Mouse (Mus musculus): ENCODE results near the gene Tpk1. TPM values are rescaled to one million over a fixed set of nuclear protein-coding genes. Genes with fewer than 3 reads are reported as not detected.
A peak's percentile ranks its signal among the peaks of the same experiment; 100 is the strongest.

Tpk1 gene
- polyA plus RNA-seq, 1 experiment from 2014 or later: 5.9 TPM

DNA sequence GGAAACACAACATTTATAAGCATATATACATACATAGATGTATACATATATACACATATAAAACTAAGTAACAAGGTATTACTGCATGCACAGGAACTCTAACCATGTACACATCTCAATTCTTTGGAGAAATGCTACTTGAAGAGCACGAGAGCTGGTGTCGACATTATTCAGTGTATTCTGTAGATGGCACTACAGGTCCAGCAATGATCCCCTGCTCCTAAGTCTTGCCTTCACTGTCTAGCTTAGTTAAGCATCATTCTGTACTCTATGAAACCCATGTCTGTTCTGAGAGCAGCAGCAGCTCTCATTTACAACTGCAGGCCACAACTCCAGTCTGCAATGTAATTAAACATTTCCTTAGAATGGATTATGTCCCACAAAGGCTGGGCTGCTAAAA lies 270.5 kb downstream of the Tpk1 start:
- no peaks in the 10 kb centered on the region for H3K27me3 ChIP-seq

DNA sequence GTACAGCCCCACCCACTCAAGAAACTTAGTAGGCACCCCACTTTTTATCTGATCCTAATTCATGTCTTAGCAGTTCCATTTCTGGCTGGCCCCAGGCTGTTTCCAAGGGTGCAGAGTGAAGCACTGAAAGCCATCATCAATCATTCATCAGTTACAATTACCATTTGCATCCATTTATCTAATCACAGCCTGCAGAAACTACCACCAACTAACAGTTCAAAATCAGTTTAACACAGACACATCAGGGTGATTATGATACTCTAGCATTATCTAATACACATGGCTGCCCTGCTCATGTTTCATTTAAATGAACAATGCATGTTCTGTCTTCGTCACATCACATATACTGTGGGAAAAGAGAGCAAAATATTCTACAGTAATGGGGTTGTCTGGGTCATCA lies 274.7 kb downstream of the Tpk1 start:
- no peaks in the 10 kb centered on the region for H3K27me3 ChIP-seq
- no peak overlapping the region for H3K4me3 ChIP-seq
- no peaks in the 10 kb centered on the region for H3K9me3 ChIP-seq
- no peaks in the 10 kb centered on the region for H3K36me3 ChIP-seq
- no peak for ATAC-seq (ENCODE audit: low FRiP score)
- H3K27ac ChIP-seq: 0 out of 2 replicates have a peak overlapping the region, but pooled peaks have one; percentile 35
- no peak overlapping the region for H3K4me2 ChIP-seq
- no peak overlapping the region for H3K9ac ChIP-seq
- WGBS: 38% methylated on average over 1 of the region's 1 CpGs
- H3K4me1 ChIP-seq (replicated peaks): peaks cover 4% of the 10 kb centered on the region

More for the DNA sequence above, 270.5 kb downstream of the Tpk1 start:
- no peak overlapping the region for H3K9ac ChIP-seq
- no peaks in the 10 kb centered on the region for H3K4me1 ChIP-seq (replicated peaks)
- H3K4me2 ChIP-seq: no peak overlapping the region
- WGBS: 74% methylated on average over 2 of the region's 2 CpGs
- peak; percentile 79 for ATAC-seq (ENCODE audit: low FRiP score)
- H3K4me3 ChIP-seq: no peak overlapping the region
- no peaks in the 10 kb centered on the region for H3K9me3 ChIP-seq
- H3K36me3 ChIP-seq: no peaks in the 10 kb centered on the region
- no peak overlapping the region for H3K27ac ChIP-seq

DNA sequence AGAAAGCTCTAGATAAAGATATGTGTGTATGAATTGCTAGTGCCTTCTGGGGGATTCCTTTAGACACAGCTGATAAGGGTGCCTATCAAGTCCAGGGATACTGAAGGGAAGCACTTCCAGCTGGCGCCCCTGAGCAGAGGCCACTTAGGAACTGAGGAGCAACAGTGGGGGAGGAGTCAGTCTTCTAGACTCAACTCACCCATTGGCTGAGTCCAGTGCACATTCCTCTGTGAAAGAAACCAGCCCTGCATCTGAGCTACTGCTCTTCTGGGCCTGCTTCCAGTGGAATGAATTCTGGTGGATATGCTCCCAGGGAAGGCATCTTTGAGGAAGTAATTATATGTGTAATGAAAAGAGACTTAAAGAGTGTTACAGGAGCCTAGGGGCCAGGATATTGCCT lies 278.8 kb downstream of the Tpk1 start:
- Histone ChIP-seq H3K27me3 (no peaks in the 10 kb centered on the region), H3K4me1 (replicated peaks) (peaks cover 4% of the 10 kb centered on the region), H3K4me3 (no peak overlapping the region), H3K4me2 (no peak overlapping the region), H3K27ac (no peak overlapping the region; the same call in 1 of the 2 replicates), H3K9me3 (no peaks in the 10 kb centered on the region), H3K9ac (no peak overlapping the region), H3K36me3 (no peaks in the 10 kb centered on the region)
- WGBS: 28% methylated on average over 1 of the region's 1 CpGs
- ATAC-seq (ENCODE audit: low FRiP score): no peak

GRCm38 (mm10) chr6:43384841-43385240 lies 281.2 kb downstream of the Tpk1 start:
- no peaks in the 10 kb centered on the region for H3K36me3 ChIP-seq
- no peaks in the 10 kb centered on the region for H3K27me3 ChIP-seq
- no peak overlapping the region for H3K9ac ChIP-seq
- no peak overlapping the region for H3K4me3 ChIP-seq
- no peak overlapping the region for H3K27ac ChIP-seq
- H3K9me3 ChIP-seq: no peaks in the 10 kb centered on the region
- H3K4me2 ChIP-seq: no peak overlapping the region
- peaks cover 4% of the 10 kb centered on the region for H3K4me1 ChIP-seq (replicated peaks)
- no peak for ATAC-seq (ENCODE audit: low FRiP score)
- 73% methylated on average over 3 of the region's 3 CpGs for WGBS

DNA sequence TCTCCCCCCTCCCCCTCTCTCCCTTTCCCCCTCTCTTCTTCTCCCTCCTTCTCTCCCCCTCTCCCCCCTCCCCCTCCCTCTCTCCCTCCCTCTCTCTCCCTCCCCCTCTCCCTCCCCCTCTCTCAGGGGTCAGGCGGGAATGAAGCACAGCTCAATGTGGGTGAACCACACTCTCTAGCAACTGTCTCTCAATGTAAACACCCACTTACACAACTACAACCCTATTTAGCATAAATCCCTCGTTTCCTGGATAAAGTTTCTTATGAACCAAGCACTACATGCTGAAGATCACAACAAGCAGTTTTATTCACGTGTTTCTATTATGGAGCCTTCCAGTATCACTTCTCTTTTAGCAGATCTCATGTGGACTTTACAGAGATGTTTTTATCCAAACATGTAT lies 281.8 kb downstream of the Tpk1 start:
- no peak for ATAC-seq (ENCODE audit: low FRiP score)
- Histone ChIP-seq H3K27ac (no peak overlapping the region), H3K9ac (no peak overlapping the region), H3K27me3 (no peaks in the 10 kb centered on the region), H3K4me3 (no peak overlapping the region), H3K4me2 (no peak overlapping the region), H3K4me1 (replicated peaks) (peaks cover 4% of the 10 kb centered on the region), H3K36me3 (no peaks in the 10 kb centered on the region), H3K9me3 (no peaks in the 10 kb centered on the region)
- 70% methylated on average over 3 of the region's 3 CpGs for WGBS

DNA sequence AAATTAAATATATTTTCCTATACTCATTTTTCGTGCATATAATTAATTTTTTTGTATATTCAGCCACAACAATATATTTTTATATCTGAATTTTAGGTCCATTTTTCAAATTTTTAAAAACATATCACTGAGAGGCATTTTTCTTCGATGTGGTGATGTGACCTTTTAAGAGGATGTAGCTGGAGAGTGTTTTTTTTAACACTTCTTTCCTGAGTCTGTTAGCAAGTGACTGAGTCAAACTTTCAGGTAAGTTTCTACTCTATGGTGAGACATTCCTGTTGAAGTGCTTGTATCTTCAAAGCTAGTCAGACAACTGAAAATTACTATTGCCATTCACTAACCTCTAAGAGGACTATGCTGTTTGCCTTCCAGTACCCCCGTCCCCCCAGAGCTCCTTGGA lies 283.3 kb downstream of the Tpk1 start:
- WGBS: 90% methylated on average over 3 of the region's 3 CpGs
- no peaks in the 10 kb centered on the region for H3K27me3 ChIP-seq
- no peak overlapping the region for H3K4me2 ChIP-seq
- no peak for ATAC-seq (ENCODE audit: low FRiP score)
- peaks cover 4% of the 10 kb centered on the region for H3K4me1 ChIP-seq (replicated peaks)
- H3K36me3 ChIP-seq: no peaks in the 10 kb centered on the region
- no peak overlapping the region for H3K9ac ChIP-seq
- H3K27ac ChIP-seq: no peak overlapping the region
- no peak overlapping the region for H3K4me3 ChIP-seq
- no peaks in the 10 kb centered on the region for H3K9me3 ChIP-seq

DNA sequence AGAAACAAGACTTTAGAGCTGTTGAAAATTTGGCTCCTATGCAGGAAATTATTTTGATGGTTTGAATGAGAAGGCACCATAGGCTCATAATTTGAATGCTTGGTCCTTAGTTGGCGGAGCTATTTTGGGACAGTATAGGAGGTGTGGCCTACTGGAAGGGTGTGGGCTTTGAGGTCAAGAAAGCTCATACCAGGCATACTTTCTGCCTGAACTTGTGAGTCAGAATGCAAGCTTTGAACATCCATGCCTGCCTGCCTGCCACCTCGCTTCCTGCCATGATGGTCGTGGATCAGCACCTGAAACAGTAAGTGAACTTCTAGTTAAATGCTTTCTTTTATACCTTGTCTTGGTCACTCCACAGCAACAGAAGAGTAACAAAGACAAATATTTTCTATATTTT lies 283.8 kb downstream of the Tpk1 start:
- Histone ChIP-seq H3K4me3 (no peak overlapping the region), H3K4me1 (replicated peaks) (peaks cover 2% of the 10 kb centered on the region), H3K4me2 (no peak overlapping the region), H3K36me3 (no peaks in the 10 kb centered on the region), H3K9ac (no peak overlapping the region), H3K27me3 (no peaks in the 10 kb centered on the region), H3K27ac (no peak overlapping the region), H3K9me3 (no peaks in the 10 kb centered on the region)
- 90% methylated on average over 3 of the region's 3 CpGs for WGBS
- no peak for ATAC-seq (ENCODE audit: low FRiP score)

- no peaks in the 10 kb centered on the region for H3K27me3 ChIP-seq
- ATAC-seq (ENCODE audit: low FRiP score): no peak
- H3K4me3 ChIP-seq: no peak overlapping the region
- no peak overlapping the region for H3K4me2 ChIP-seq
- no peak overlapping the region for H3K27ac ChIP-seq
- no peaks in the 10 kb centered on the region for H3K36me3 ChIP-seq
- no peaks in the 10 kb centered on the region for H3K9me3 ChIP-seq
- 82% methylated on average over 5 of the region's 5 CpGs for WGBS
- no peaks in the 10 kb centered on the region for H3K4me1 ChIP-seq (replicated peaks)
- no peak overlapping the region for H3K9ac ChIP-seq
Measured at GRCm38 (mm10) chr6:43373206-43373605, 292.9 kb downstream of the Tpk1 start.

DNA sequence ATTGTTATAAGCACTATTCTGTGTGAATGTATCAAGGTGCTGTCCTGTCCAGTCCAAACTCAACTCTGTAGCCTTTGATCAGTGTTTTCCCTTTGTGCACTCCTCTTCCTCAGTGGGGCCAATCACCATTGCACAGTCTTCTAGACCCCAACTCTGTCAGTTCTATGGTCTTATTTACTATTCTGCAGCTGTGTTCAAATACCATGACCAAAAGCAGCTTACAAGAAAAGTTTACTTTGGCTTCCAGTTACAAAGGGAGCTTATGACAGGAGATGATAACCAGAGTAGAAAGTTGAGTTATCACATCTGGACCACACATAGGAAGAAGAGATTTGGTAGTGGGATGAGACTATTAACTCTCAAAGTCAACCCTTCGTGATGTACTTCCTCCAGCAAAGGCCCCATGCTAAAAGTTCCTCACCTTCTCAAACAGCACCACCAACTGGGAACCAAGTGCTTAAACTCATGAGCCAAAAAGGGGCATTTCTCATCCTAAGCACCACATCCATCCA lies 298.6 kb downstream of the Tpk1 start:
- H3K4me3 ChIP-seq: no peak overlapping the region
- no peak overlapping the region for H3K9ac ChIP-seq
- WGBS: 75% methylated on average over 1 of the region's 1 CpGs
- H3K9me3 ChIP-seq: no peaks in the 10 kb centered on the region
- no peaks in the 10 kb centered on the region for H3K4me1 ChIP-seq (replicated peaks)
- H3K36me3 ChIP-seq: no peaks in the 10 kb centered on the region
- H3K4me2 ChIP-seq: no peak overlapping the region
- no peaks in the 10 kb centered on the region for H3K27me3 ChIP-seq
- no peak overlapping the region for H3K27ac ChIP-seq
- ATAC-seq (ENCODE audit: low FRiP score): no peak

DNA sequence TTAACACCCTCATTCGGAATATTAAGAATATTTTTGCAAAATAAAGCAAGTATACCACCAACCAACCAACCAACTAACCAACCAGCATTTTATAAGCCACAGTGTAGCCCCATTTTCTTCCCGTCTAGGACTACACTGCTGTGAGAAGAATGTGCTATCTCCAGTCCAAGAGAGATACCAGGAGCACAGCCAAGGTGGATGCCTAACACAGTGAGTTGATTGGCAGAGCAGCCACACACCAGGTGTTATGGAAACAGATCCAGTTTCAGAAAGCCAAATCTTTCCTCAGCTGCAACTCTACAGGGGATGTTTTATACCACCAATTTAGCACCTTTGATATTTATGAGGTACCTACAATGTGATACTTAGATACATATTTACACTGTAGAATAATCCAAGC lies 299.1 kb downstream of the Tpk1 start:
- no peak overlapping the region for H3K4me2 ChIP-seq
- H3K4me1 ChIP-seq (replicated peaks): no peaks in the 10 kb centered on the region
- no peak overlapping the region for H3K9ac ChIP-seq
- no peaks in the 10 kb centered on the region for H3K9me3 ChIP-seq
- H3K27ac ChIP-seq: no peak overlapping the region
- H3K27me3 ChIP-seq: no peaks in the 10 kb centered on the region
- H3K36me3 ChIP-seq: no peaks in the 10 kb centered on the region
- ATAC-seq (ENCODE audit: low FRiP score): no peak
- no peak overlapping the region for H3K4me3 ChIP-seq
- 81% methylated on average over 2 of the region's 2 CpGs for WGBS

- Histone ChIP-seq H3K4me2 (no peak overlapping the region), H3K9ac (no peak overlapping the region), H3K4me3 (no peak overlapping the region), H3K4me1 (replicated peaks) (peaks cover 10% of the 10 kb centered on the region), H3K27ac (no peak overlapping the region), H3K9me3 (no peaks in the 10 kb centered on the region), H3K36me3 (no peaks in the 10 kb centered on the region), H3K27me3 (no peaks in the 10 kb centered on the region)
- 88% methylated on average over 3 of the region's 3 CpGs for WGBS
- no peak for ATAC-seq (ENCODE audit: low FRiP score)
Measured at GRCm38 (mm10) chr6:43363917-43364316, 302.2 kb downstream of the Tpk1 start.

DNA sequence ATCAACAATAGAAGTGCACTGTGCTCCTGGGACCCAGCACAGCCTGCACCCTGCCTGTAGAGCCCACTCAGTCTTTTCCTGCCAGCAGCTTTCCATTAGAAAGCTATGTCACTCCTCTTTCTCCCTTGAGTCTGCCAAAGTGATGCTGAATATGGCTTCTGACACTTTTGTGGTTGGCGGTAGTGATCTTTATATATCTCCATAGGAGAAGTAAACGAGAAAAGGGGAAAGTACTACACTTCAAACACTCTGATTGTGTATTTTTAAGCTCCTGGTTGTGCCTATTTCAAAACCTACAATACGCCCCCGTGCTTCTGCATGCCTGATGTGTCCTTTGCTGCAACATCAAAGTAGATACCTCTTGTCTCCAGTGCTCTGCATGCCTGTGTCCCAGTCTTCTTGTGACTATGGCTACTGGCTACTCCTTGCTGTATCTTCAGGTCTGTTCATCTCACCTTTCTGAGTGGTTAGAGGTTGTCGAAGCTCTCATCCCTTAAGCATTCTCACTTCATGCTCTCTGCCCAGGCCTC lies 302.7 kb downstream of the Tpk1 start:
- H3K4me2 ChIP-seq: no peak overlapping the region
- H3K9ac ChIP-seq: no peak overlapping the region
- H3K27me3 ChIP-seq: no peaks in the 10 kb centered on the region
- H3K4me1 ChIP-seq (replicated peaks): peaks cover 10% of the 10 kb centered on the region
- WGBS: 90% methylated on average over 5 of the region's 5 CpGs
- H3K4me3 ChIP-seq: no peak overlapping the region
- ATAC-seq (ENCODE audit: low FRiP score): no peak
- H3K9me3 ChIP-seq: no peaks in the 10 kb centered on the region
- H3K27ac ChIP-seq: no peak overlapping the region
- H3K36me3 ChIP-seq: no peaks in the 10 kb centered on the region

DNA sequence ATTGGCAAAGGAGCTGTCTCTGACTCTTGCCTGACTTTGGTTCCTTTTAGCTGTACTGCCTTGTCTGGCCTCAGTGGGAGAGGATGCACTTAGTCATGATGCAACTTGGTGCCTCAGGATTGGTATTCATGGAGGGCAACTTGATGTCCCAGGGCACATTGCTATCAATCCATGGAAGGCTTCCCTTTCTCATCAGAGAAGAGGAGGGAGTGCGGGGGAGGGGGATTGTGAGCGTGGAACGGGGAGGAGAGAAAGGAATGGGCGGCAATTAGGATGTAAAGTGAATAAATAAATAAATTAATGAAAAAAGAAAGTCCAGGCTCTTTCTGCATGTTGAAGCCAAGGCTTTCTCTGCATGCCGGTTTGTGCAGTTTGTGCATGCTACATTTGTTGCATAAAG lies 304.8 kb downstream of the Tpk1 start:
- H3K4me1 ChIP-seq (replicated peaks): peaks cover 10% of the 10 kb centered on the region
- no peak for ATAC-seq (ENCODE audit: low FRiP score)
- H3K27me3 ChIP-seq: no peaks in the 10 kb centered on the region
- H3K36me3 ChIP-seq: no peaks in the 10 kb centered on the region
- 40% methylated on average over 5 of the region's 5 CpGs for WGBS
- no peak overlapping the region for H3K9ac ChIP-seq
- no peak overlapping the region for H3K27ac ChIP-seq
- H3K4me2 ChIP-seq: no peak overlapping the region
- H3K9me3 ChIP-seq: no peaks in the 10 kb centered on the region
- H3K4me3 ChIP-seq: no peak overlapping the region

Data from hindbrain, embryonic 13.5 days (tissue).